Mouse (Mus musculus) liver, embryonic 11.5 days (tissue): ENCODE measurements at regions not wholly inside any gene's neighbourhood (a gene's known extent, or its start where the extent isn't known, plus 50 kb on each side); places are given as distances from the start of the nearest gene placed in this dataset.
A peak's percentile ranks its signal among the peaks of the same experiment; 100 is the strongest.

Experiments
- ATAC-seq: fragments of 200-750 bp; cut with Nextera tagmentation; replicated peaks from 2 replicates; pipeline ENCODE4 v1.8.0; 2017; ENCODE audit warnings: moderate number of reproducible peaks, mild to moderate bottlenecking, moderate TSS enrichment, moderate library complexity; ENCODE audit not compliant: low FRiP score
- DNase-seq: peaks from one replicate; pipeline ENCODE4 v3.0.0-alpha.2; 2017; ENCODE audit warnings: low spot score
- H3K27ac ChIP-seq: fragments of 300-500 bp; sonication (generic); 2 replicates; pipeline ENCODE4 v1.5.1; 2014; ENCODE audit warnings: mild to moderate bottlenecking, low read depth, low read length, control low read depth
- H3K27me3 ChIP-seq: fragments of 300-500 bp; sonication (generic); replicated peaks from 2 replicates; pipeline ENCODE4 v1.6.1; 2014; ENCODE audit warnings: low read length, mixed read lengths; ENCODE audit not compliant: control insufficient read depth, insufficient read depth
- H3K36me3 ChIP-seq: fragments of 300-500 bp; sonication (generic); 2 replicates; pipeline ENCODE4 v1.6.1; 2014; ENCODE audit warnings: mild to moderate bottlenecking, low read length, moderate library complexity, mixed read lengths; ENCODE audit not compliant: control insufficient read depth, insufficient read depth
- H3K4me1 ChIP-seq: fragments of 300-500 bp; sonication (generic); replicated peaks from 2 replicates; pipeline ENCODE4 v1.6.1; 2014; ENCODE audit warnings: low read length, mixed read lengths; ENCODE audit not compliant: control insufficient read depth, insufficient read depth
- H3K4me2 ChIP-seq: fragments of 300-500 bp; sonication (generic); 2 replicates; pipeline ENCODE4 v1.6.1; 2014; ENCODE audit warnings: mild to moderate bottlenecking, control low read depth, moderate library complexity
- H3K4me3 ChIP-seq: fragments of 300-500 bp; sonication (generic); 2 replicates; pipeline ENCODE4 v1.5.1; 2014; ENCODE audit warnings: low read depth, low read length, control low read depth
- H3K9ac ChIP-seq: fragments of 300-500 bp; sonication (generic); 2 replicates; pipeline ENCODE4 v1.6.1; 2014; ENCODE audit warnings: low read depth, low read length, control low read depth
- H3K9me3 ChIP-seq: fragments of 300-500 bp; sonication (generic); 2 replicates; pipeline ENCODE4 v1.6.1; 2016; ENCODE audit warnings: low read length, inconsistent platforms, mixed read lengths; ENCODE audit not compliant: control insufficient read depth
- WGBS: fragments of 180-500 bp; shearing (Covaris S2); extraction: QIAGEN DNeasy Blood & Tissue Kit; methylation state at CpG from one replicate; pipeline ENCODE4 v1.1.7; 2014; 5-methylcytosine and 5-hydroxymethylcytosine counted together

- Histone ChIP-seq H3K4me1 (no peaks in the 10 kb centered on the region), H3K27ac (no peak overlapping the region), H3K9ac (no peak overlapping the region), H3K27me3 (no peaks in the 10 kb centered on the region), H3K36me3 (no peaks in the 10 kb centered on the region), H3K4me2 (no peak overlapping the region), H3K9me3 (no peaks in the 10 kb centered on the region), H3K4me3 (no peak overlapping the region)
- ATAC-seq (no peak), DNase-seq (no peak)
- 46% methylated on average over 5 of the region's 5 CpGs for WGBS
Measured at GRCm38 (mm10) chr13:19911860-19912584, 88.0 kb upstream of the Gpr141 start.

- H3K4me3 ChIP-seq = no peak overlapping the region
- no peaks in the 10 kb centered on the region for H3K27me3 ChIP-seq
- H3K4me1 ChIP-seq = no peaks in the 10 kb centered on the region
- H3K27ac ChIP-seq = no peak overlapping the region
- H3K9me3 ChIP-seq = no peaks in the 10 kb centered on the region
- no peaks in the 10 kb centered on the region for H3K36me3 ChIP-seq
- H3K9ac ChIP-seq = no peak overlapping the region
- no peak for ATAC-seq
- no peak overlapping the region for H3K4me2 ChIP-seq
- DNase-seq = no peak
- whole genome bisulfite sequencing = 88% methylated on average over 4 of the region's 4 CpGs
Measured at GRCm38 (mm10) chr13:19902786-19903185, 78.7 kb upstream of the Gpr141 start.

GRCm38 (mm10) chr13:19897191-19897590, 73.1 kb upstream of the Gpr141 start:
- no peak overlapping the region for H3K4me2 ChIP-seq
- no peaks in the 10 kb centered on the region for H3K9me3 ChIP-seq
- H3K27me3 ChIP-seq = no peaks in the 10 kb centered on the region
- H3K4me1 ChIP-seq = no peaks in the 10 kb centered on the region
- no peak overlapping the region for H3K4me3 ChIP-seq
- 53% methylated on average over 1 of the region's 1 CpGs for whole genome bisulfite sequencing
- no peak overlapping the region for H3K27ac ChIP-seq
- DNase-seq (no peak), ATAC-seq (no peak)
- H3K36me3 ChIP-seq = no peaks in the 10 kb centered on the region
- H3K9ac ChIP-seq = no peak overlapping the region

- Histone ChIP-seq H3K4me1 (no peaks in the 10 kb centered on the region), H3K4me3 (no peak overlapping the region), H3K4me2 (no peak overlapping the region), H3K36me3 (no peaks in the 10 kb centered on the region), H3K27me3 (no peaks in the 10 kb centered on the region), H3K9me3 (no peaks in the 10 kb centered on the region), H3K27ac (no peak overlapping the region), H3K9ac (no peak overlapping the region)
- ATAC-seq (no peak), DNase-seq (no peak)
- 82% methylated on average over 11 of the region's 11 CpGs for WGBS
Measured at GRCm38 (mm10) chr13:19888983-19889773, 65.1 kb upstream of the Gpr141 start.

- Histone ChIP-seq H3K4me1 (no peaks in the 10 kb centered on the region; the same call in 1 of the 2 replicates), H3K4me3 (no peak overlapping the region), H3K4me2 (no peak overlapping the region), H3K9ac (no peak overlapping the region), H3K27me3 (no peaks in the 10 kb centered on the region), H3K27ac (no peak overlapping the region), H3K36me3 (no peaks in the 10 kb centered on the region), H3K9me3 (no peaks in the 10 kb centered on the region)
- WGBS = 84% methylated on average over 7 of the region's 7 CpGs
- ATAC-seq (no peak), DNase-seq (no peak)
Measured at GRCm38 (mm10) chr13:19883896-19884658, 60.0 kb upstream of the Gpr141 start.

GRCm38 (mm10) chr13:19882889-19883288, 58.8 kb upstream of the Gpr141 start:
- 0 out of 2 replicates have a peak, but pooled peaks have one; percentile 47 for ATAC-seq
- 37% methylated on average over 4 of the region's 4 CpGs for WGBS

GRCm38 (mm10) chr13:19881772-19882171, 57.7 kb upstream of the Gpr141 start:
- H3K9ac ChIP-seq = no peak overlapping the region
- ATAC-seq (no peak), DNase-seq (no peak)
- 35% methylated on average over 5 of the region's 5 CpGs for WGBS
- no peak overlapping the region for H3K4me3 ChIP-seq
- H3K27ac ChIP-seq = no peak overlapping the region
- H3K4me1 ChIP-seq = no peaks in the 10 kb centered on the region; the same call in 1 of the 2 replicates
- H3K36me3 ChIP-seq = no peaks in the 10 kb centered on the region
- H3K9me3 ChIP-seq = no peaks in the 10 kb centered on the region
- H3K4me2 ChIP-seq = no peak overlapping the region
- no peaks in the 10 kb centered on the region for H3K27me3 ChIP-seq

More at GRCm38 (mm10) chr13:19882889-19883288, 58.8 kb upstream of the Gpr141 start:
- Histone ChIP-seq H3K4me3 (no peak overlapping the region), H3K36me3 (no peaks in the 10 kb centered on the region), H3K9me3 (no peaks in the 10 kb centered on the region), H3K27me3 (no peaks in the 10 kb centered on the region), H3K4me1 (no peaks in the 10 kb centered on the region; the same call in 1 of the 2 replicates), H3K4me2 (no peak overlapping the region), H3K27ac (no peak overlapping the region), H3K9ac (no peak overlapping the region)
- DNase-seq = no peak

GRCm38 (mm10) chr13:19874621-19875249, 50.7 kb upstream of the Gpr141 start:
- Histone ChIP-seq H3K4me2 (no peak overlapping the region), H3K9me3 (no peaks in the 10 kb centered on the region), H3K36me3 (no peaks in the 10 kb centered on the region), H3K9ac (no peak overlapping the region), H3K27ac (no peak overlapping the region), H3K4me1 (no peaks in the 10 kb centered on the region), H3K4me3 (no peak overlapping the region), H3K27me3 (no peaks in the 10 kb centered on the region)
- DNase-seq (no peak), ATAC-seq (no peak)
- WGBS = 63% methylated on average over 7 of the region's 7 CpGs
